Mouse (Mus musculus): ENCODE data around the gene Edem3. TPM values are rescaled to one million over a fixed set of nuclear protein-coding genes. Genes with fewer than 3 reads are reported as not detected.
"Not testable (repeated sequence)": the region's sequence is repeated elsewhere in the genome, so short reads cannot be mapped to it uniquely, and the experiment has no call there.

Gene Edem3
- total RNA-seq, 2 experiments from 2014 or later: 57.6 to 146 TPM

GRCm38 (mm10) chr1:151741199-151741621, 14.0 kb upstream of the Edem3 start:
- DNase-seq (ENCODE audit: low spot score in 2 of 2): no peak

- DNase-seq (ENCODE audit: low spot score in 2 of 2): not testable (repeated sequence)
Observed at GRCm38 (mm10) chr1:151749894-151750293, 5.3 kb upstream of the Edem3 start.

- no peak for DNase-seq (ENCODE audit: low spot score in 2 of 2)
Observed at GRCm38 (mm10) chr1:151752946-151753345, 2.2 kb upstream of the Edem3 start.

- DNase-seq (ENCODE audit: low spot score in 2 of 2): no peak
Observed at GRCm38 (mm10) chr1:151753374-151753929, 1.7 kb upstream of the Edem3 start.

GRCm38 (mm10) chr1:151754028-151754489, 1.1 kb upstream of the Edem3 start:
- no peak for DNase-seq (ENCODE audit: low spot score in 2 of 2)

- peak; percentile 57 for DNase-seq (ENCODE audit: low spot score in 2 of 2)
Observed at GRCm38 (mm10) chr1:151755660-151756424, 671 bp downstream of the Edem3 start.

- no peak for DNase-seq (ENCODE audit: low spot score in 2 of 2)
Observed at GRCm38 (mm10) chr1:151756425-151756728, 1.2 kb downstream of the Edem3 start.

GRCm38 (mm10) chr1:151758301-151758700, 3.1 kb downstream of the Edem3 start:
- no peak for DNase-seq (ENCODE audit: low spot score in 2 of 2)

GRCm38 (mm10) chr1:151758991-151759390, 3.8 kb downstream of the Edem3 start:
- no peak for DNase-seq (ENCODE audit: low spot score in 2 of 2)

GRCm38 (mm10) chr1:151764236-151764635, 9.1 kb downstream of the Edem3 start:
- no peak for DNase-seq (ENCODE audit: low spot score in 2 of 2)

GRCm38 (mm10) chr1:151766166-151766565, 11.0 kb downstream of the Edem3 start:
- no peak for DNase-seq (ENCODE audit: low spot score in 2 of 2)

GRCm38 (mm10) chr1:151766976-151767654, 11.9 kb downstream of the Edem3 start:
- DNase-seq (ENCODE audit: low spot score in 2 of 2): no peak

GRCm38 (mm10) chr1:151769200-151769913, 14.2 kb downstream of the Edem3 start:
- DNase-seq (ENCODE audit: low spot score in 2 of 2): no peak

GRCm38 (mm10) chr1:151777616-151778015, 22.4 kb downstream of the Edem3 start:
- no peak for DNase-seq (ENCODE audit: low spot score in 2 of 2)

- no peak for DNase-seq (ENCODE audit: low spot score in 2 of 2)
Observed at GRCm38 (mm10) chr1:151778592-151778991, 23.4 kb downstream of the Edem3 start.

- no peak for DNase-seq (ENCODE audit: low spot score in 2 of 2)
Observed at GRCm38 (mm10) chr1:151779306-151779705, 24.1 kb downstream of the Edem3 start.

- DNase-seq (ENCODE audit: low spot score in 2 of 2): no peak
Observed at GRCm38 (mm10) chr1:151781447-151781846, 26.3 kb downstream of the Edem3 start.

- DNase-seq (ENCODE audit: low spot score in 2 of 2): no peak
Observed at GRCm38 (mm10) chr1:151783403-151783802, 28.2 kb downstream of the Edem3 start.

GRCm38 (mm10) chr1:151786406-151786805, 31.2 kb downstream of the Edem3 start:
- no peak for DNase-seq (ENCODE audit: low spot score in 2 of 2)

- DNase-seq (ENCODE audit: low spot score in 2 of 2): no peak
Observed at GRCm38 (mm10) chr1:151789136-151789535, 34.0 kb downstream of the Edem3 start.

- not testable (repeated sequence) for DNase-seq (ENCODE audit: low spot score in 2 of 2)
Observed at GRCm38 (mm10) chr1:151792076-151792475, 36.9 kb downstream of the Edem3 start.

GRCm38 (mm10) chr1:151802795-151803194, 47.6 kb downstream of the Edem3 start:
- DNase-seq (ENCODE audit: low spot score in 2 of 2): not testable (repeated sequence)
